Mouse (Mus musculus) adrenal gland, postnatal 14 days (tissue): Measurements from ENCODE around the gene Akap5. TPM values are rescaled to one million over a fixed set of nuclear protein-coding genes. Genes with fewer than 3 reads are reported as not detected.

Experiments used
- DNase-seq: peaks from one replicate; pipeline ENCODE4 v3.0.0; 2021; ENCODE audit warnings: mixed read lengths
- total RNA-seq: library from RNA; stranded (reverse); gene quantifications from 2 replicates; pipeline ENCODE4 v1.2.3, GENCODE M21; 2021

Akap5 gene
- total RNA-seq, 1 experiment from 2014 or later, result 4.3 TPM

DNA sequence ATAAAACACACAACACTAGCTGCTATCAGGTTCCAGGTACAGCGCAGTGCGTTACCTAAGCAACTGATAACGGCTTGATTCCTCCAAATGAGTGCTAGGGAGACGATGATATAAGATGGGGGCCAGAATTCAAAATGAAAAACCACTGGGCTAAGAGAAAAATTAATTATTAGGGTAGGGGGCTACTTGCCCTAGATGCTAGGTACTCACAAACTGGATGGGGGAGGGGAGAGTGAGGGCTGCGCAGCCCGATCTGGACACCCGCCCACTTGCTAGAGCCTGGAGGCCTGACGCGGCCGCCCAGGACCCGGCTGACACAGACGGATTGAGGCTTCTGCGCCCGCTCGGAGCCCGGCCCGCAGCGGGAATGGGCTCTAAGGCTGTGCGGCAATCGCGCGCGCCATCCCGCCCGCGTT, 44.1 kb downstream of the Akap5 start:
- peak; percentile 76 for DNase-seq

DNA sequence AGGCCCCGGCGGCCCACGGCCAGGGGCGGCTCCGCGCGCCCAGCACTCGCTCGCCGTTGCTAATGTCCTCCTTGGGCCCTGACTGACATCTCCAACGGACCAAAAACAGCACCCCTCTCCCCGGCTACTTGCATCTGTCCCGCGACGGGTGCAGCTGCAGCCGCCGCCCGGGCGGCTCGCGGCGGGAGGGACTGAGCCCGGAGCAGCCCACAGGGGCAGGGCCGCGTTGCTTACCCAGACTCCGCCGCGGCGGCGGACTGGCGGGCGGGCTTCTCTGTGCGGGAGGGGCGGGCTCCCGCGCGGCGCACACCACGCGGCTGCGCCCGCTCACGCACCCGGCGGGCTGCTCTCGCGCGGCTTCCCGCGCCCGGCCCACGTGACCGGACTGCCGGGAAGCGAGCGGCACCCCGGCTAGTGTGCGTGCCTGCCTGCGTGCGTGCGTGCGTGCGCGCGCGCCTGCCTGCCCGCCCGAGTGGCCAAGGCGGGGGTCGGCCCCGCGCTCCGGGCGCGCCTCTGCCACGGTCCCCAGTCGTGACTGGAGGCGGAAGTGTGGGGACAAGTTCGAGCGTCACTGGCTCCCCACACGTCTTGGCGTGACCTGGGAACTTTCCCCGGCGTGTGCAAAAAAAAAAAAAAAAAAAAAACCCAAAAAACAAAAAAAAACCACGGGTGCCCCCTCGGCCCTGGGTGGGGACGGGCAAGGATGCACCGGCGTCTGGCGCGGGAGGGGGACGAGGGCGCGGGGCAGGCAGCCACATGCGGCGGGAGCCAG, 44.7 kb downstream of the Akap5 start, which contains the start of gene Zbtb25:
Gene Zbtb25, minus strand, starts transcription at position 397 of the 772 bp plus-strand sequence.
- DNase-seq, result peak; percentile 94

DNA sequence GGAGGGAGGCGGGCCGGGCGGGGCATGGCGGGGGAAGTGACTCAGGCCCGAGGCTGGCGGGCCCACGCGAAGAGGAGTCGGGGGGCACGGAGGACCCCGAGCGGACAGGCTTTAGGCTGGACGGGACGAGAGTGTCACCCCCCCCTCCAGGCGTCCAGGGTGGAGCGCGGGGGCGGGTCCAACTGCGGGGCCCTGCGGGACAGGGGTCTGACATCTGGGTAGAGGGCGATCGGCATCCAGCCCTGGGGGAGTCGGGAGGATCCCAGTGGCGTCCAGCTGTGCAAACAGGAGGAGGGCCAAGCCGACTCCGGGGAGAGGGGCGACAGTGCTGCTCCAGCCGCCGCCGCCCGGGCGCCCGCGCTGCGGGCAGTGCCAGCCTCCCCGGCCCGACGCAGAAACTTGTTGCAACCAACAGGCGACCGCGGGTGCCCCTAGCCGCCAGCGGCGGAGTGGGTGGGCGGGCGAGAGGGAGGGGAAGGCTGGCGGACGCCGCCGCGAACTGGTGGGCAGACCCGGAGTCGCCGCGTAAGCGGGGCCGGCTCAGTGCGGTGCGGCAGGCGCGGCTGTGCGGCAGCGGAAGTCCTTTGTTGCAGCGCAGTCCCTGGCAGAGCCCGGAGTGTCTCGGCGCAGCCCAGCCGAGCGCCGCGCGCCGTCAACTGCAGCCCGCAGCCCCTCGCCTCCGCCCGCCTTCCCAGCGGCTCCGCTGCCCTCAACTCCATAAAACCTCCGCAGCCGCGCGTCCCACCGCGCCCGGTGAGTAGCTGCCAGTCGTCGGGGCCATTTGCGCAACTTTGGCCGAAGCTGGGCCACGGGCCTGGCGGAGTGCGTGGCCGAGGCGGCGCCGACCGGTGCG, 45.5 kb downstream of the Akap5 start, which contains the start of gene Zbtb1:
Gene Zbtb1, plus strand, starts transcription at position 289 of the 853 bp plus-strand sequence.
- peak; percentile 91 for DNase-seq

- peak; percentile 91 for DNase-seq
Observed at GRCm38 (mm10) chr12:76370831-76371571, 46.3 kb downstream of the Akap5 start.

DNA sequence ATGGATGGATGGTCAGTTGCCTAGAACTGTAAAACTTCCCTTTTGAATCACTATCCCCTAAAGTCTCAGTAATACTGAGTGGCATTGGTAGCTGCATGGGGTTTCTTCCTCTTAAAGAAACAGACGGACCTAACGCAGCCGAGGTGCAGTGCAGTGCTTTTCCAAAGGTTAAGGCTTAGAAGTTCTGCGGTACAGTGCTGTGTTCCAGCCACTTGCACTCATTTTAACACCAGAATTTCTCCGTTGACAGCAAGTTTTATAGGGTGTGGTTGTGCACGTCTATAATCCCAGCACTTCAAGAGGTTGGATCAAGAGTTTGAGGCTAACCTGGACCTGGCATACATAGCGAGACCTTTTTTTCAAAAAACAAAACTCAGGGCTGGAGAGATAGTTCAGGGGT, 47.4 kb downstream of the Akap5 start:
- no peak for DNase-seq

DNA sequence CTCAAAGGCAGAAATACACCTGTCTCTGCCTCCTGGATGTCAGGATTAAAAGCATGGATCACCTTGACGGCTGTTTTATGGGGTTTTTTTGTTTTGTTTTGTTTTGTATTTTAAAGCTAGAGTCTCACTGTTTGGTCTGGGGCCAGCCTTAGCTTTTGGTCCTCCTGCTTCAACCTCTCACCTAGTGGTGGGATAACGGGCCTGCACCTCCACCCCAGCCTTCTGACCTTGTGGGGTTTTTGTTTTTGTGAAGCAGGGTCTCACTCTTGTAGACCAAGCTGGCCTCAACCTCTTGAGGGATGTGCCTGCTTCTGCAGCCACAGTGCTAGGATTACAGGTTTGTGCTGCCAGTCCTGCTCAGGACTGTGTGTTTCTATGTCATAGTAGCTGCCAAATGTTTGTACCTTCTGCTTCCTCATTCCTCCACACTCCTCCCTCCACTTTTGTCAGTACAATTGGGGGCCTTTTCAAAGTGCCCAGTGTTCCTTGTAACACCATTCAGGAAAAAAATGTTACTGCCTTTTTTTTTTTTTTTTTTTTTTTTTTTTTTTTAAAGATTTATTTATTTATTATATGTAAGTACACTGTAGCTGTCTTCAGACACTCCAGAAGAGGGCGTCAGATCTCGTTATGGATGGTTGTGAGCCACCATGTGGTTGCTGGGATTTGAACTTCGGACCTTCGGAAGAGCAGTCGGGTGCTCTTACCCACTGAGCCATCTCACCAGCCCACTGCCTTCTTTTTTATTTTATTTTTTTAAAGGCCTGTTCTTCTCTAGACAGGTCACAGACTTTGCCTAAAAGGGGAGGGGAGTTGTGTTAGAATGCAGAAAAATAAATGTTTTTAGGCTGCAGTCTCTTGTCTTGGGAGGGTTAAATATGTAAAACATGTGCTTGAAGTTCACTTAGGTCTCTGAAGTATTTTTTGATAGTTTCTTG, 48.5 kb downstream of the Akap5 start:
- peak; percentile 18 for DNase-seq

DNA sequence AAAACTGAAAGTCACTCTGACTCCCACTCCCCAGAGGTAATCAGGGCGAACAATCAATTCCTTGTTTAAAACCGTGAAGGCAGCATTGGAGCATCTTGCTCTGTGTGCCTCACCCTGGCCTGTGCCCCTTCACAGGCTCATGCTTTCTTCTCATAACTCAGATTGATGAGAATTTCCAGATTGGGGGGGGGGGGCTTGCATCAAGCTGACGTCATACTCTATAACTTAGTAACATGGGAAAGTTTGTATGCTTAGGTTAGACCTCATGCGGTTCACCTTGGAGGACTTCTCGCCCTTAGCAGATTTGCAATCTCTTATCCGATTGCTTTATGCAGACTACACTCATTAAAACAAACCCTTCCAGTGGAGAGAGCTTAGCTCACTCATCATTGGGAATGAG, 49.3 kb downstream of the Akap5 start:
- DNase-seq, result no peak

DNA sequence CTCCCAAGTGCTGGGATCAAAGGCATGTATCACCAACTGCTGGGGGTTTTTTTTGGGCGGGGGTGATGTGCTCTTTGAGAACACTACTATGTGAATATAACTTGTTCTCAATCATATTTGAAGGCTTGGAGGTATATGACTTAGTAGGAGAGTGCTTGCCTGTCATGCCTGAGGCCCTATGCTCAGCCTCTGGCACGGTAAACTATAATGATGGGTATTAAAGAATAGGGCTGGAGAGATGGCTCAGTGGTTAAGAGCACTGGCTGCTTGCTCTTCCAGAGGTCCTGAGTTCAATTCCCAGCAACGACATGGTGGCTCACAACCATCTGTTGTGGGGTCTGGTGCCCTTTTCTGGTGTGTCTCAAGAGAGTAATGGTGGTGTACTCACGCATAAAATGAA, 50.2 kb downstream of the Akap5 start:
- no peak for DNase-seq

GRCm38 (mm10) chr12:76375506-76375905, 50.8 kb downstream of the Akap5 start:
- DNase-seq, result no peak

DNA sequence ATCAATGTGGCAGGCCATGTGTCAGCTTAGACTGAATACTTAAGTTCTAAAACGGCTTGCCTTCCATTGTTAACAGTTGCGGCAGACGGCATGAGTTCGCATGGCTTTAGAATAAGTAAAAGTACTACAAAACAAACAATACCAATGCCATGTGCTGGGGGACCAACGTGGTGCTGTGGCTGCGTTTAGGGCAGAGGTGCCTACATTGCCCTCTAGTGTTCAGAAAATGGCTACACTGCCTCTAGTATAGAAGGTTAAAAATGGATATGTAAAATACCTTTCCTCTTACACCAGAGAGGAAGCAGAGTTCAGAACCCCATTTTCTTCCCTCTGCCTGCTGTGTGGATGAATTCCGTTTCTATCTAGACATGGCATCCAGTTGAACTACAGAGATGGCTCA, 52.0 kb downstream of the Akap5 start:
- peak; percentile 44 for DNase-seq

DNA sequence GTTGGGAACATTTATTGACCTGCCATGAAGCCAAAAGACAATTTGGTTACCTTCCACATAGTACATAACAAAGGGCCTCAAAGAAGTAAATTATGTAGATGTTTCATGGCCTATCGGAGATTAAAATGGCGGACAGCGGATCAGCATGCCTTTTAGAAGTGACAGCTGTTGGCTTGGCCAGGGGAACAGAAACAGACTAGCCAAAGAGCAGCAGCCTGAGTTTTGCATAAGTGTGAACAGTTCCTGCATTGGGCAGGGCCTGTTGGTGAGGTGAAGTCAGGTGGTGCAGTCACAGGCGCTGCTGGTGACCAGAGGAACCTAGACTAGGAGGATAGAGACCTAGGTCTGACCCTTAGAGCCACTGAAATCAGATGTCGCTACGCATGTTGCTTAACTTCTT, 52.4 kb downstream of the Akap5 start:
- DNase-seq, result no peak

DNA sequence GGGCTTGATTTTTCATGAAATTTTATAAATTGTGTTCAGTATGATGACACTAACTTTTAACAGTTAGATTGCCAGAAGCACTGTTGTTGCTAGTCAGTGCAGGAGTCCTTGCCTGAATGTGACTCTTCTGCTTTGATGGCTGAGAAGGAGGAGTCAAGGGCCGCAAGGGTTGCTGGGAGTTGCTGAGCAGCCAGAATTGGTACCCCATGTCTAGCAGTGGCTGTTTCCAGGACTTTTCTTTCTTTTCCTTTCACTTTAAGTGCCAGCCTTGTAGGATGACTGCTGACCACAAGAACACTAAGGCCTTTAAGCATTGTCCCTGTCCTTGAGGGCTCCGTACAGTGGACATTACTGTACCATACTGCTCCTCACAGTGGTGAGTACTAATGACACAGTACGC, 53.0 kb downstream of the Akap5 start:
- peak; percentile 68 for DNase-seq

GRCm38 (mm10) chr12:76378556-76378955, 53.9 kb downstream of the Akap5 start:
- no peak for DNase-seq

- DNase-seq, result no peak
Observed at GRCm38 (mm10) chr12:76380151-76380550, 55.5 kb downstream of the Akap5 start.

Other genes with a start within 250 kb of the Akap5 start
- gene Esr2, start 147.6 kb upstream of the Akap5 start, total RNA-seq, result not detected in 2 replicates
- not detected in 2 replicates for gene Tex21, start 78.1 kb upstream of the Akap5 start, total RNA-seq
- 46.8 and 61.0 TPM in 2 replicates for gene Mthfd1, start 69.6 kb upstream of the Akap5 start, total RNA-seq
- gene Zbtb25, start 44.7 kb downstream of the Akap5 start, total RNA-seq, result 7.3 and 9.1 TPM in 2 replicates
- 6.4 and 7.0 TPM in 2 replicates for gene Zbtb1, start 45.4 kb downstream of the Akap5 start, total RNA-seq
- 21.9 and 23.3 TPM in 2 replicates for gene Hspa2, start 79.3 kb downstream of the Akap5 start, total RNA-seq
- 0.34 TPM in 1 of 2 replicates, not detected in the other for gene Ppp1r36, start 92.6 kb downstream of the Akap5 start, total RNA-seq
- gene Plekhg3, start 206.0 kb downstream of the Akap5 start, total RNA-seq, result 16.7 and 19.4 TPM in 2 replicates